In the genomic region with DNA sequence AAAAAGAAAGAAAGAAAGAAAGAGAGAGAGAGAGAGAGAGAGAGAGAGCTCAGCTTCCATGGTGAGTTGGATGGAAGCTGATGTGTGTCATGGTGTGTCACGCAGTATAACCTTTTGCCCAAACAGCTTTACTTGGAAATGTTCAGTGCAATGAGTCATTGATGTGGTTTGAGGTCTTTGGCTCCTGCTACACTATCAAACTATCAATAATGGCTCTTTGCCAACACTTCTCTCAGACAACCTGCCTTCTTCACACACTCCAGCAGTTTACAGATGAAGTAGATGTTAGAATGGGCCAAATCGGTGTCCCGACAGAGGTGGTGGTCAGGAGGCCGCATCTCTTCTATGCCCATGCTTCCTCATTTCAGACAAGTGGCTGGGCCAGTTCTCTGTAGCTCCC, we compare ENCODE assay signal across 20 mouse cellular contexts.
A peak's percentile ranks its signal among the peaks of the same experiment; 100 is the strongest.
DNase-seq lines count a peak whose midpoint lies in the region; ATAC-seq lines count a peak whose summit lies in the region.
"Had no signal": no experiment of that assay in that cellular context is flagged by ENCODE, and none has a peak within 500 bp of the region (broad histone marks: within the 10 kb centered on the region; RNA-seq: fewer than 3 reads in every experiment).

No protein-coding gene starts in this region.

- 84% methylated on average over 4 of the region's 4 CpGs for WGBS in heart, embryonic 11.5 days (ENCODE audit: insufficient replicate concordance)

- no peaks in the 10 kb centered on the region for H3K9me3 ChIP-seq in heart, embryonic 11.5 days (replicated peaks; ENCODE audit: control insufficient read depth, low read length)
- H3K9me3 ChIP-seq: embryonic facial prominence, embryonic 10.5 days; embryonic facial prominence, embryonic 12.5 days; forebrain, embryonic 13.5 days; forebrain, embryonic 15.5 days had no signal

- no peak overlapping the region for H3K27ac ChIP-seq in heart, embryonic 11.5 days (ENCODE audit: low read depth, low read length)
- H3K27ac ChIP-seq: embryonic facial prominence, embryonic 10.5 days; embryonic facial prominence, embryonic 12.5 days; forebrain, embryonic 13.5 days; forebrain, embryonic 15.5 days had no signal

- peak; percentile 84 for DNase-seq in heart, adult 11 months
- peak; percentile 91 for DNase-seq in 416B (ENCODE audit: low read depth)
- peak; percentile 19 for DNase-seq in Muller cell, postnatal 12 days (ENCODE audit: inconsistent ontology term)
- no peak for DNase-seq in urinary bladder, postnatal 10 days (ENCODE audit: low spot score)
- DNase-seq in right cerebral cortex, postnatal 10 days (ENCODE audit: low spot score in 2 of 2) = no peak
- DNase-seq in thymus, postnatal 4 days = no peak
- DNase-seq: adrenal gland, adult 2 months; adrenal gland, postnatal 10 days; adrenal gland, postnatal 25 days; cerebellum, adult 11 months; cerebellum, adult 18-20 months; cerebellum, adult 9-10 months; cerebellum, postnatal 10 days; cerebellum, postnatal 25 days; forebrain, postnatal 0 days had no signal

- no peak overlapping the region for H3K4me2 ChIP-seq in heart, embryonic 11.5 days
- H3K4me2 ChIP-seq: embryonic facial prominence, embryonic 12.5 days; forebrain, embryonic 13.5 days; forebrain, embryonic 15.5 days had no signal

- no peak overlapping the region for H3K9ac ChIP-seq in heart, embryonic 11.5 days (ENCODE audit: low read depth, low read length)
- H3K9ac ChIP-seq: embryonic facial prominence, embryonic 12.5 days; forebrain, embryonic 13.5 days; forebrain, embryonic 15.5 days; forebrain, postnatal 0 days had no signal

- ATAC-seq in heart, embryonic 11.5 days (replicated peaks; ENCODE audit: insufficient number of reproducible peaks, low FRiP score, low TSS enrichment) = no peak
- ATAC-seq: forebrain, embryonic 13.5 days; forebrain, embryonic 15.5 days; forebrain, postnatal 0 days had no signal

- no peaks in the 10 kb centered on the region for H3K27me3 ChIP-seq in heart, embryonic 11.5 days (ENCODE audit: control insufficient read depth, insufficient read depth, low read length)
- H3K27me3 ChIP-seq: embryonic facial prominence, embryonic 12.5 days; forebrain, embryonic 13.5 days; forebrain, embryonic 15.5 days had no signal

- H3K4me3 ChIP-seq in heart, embryonic 11.5 days (ENCODE audit: low read depth, low read length) = no peak overlapping the region
- H3K4me3 ChIP-seq: embryonic facial prominence, embryonic 10.5 days; embryonic facial prominence, embryonic 12.5 days; forebrain, embryonic 13.5 days; forebrain, embryonic 15.5 days had no signal

- no peaks in the 10 kb centered on the region for H3K4me1 ChIP-seq in heart, embryonic 11.5 days (ENCODE audit: control insufficient read depth, insufficient read depth, low read length)
- H3K4me1 ChIP-seq: embryonic facial prominence, embryonic 10.5 days; embryonic facial prominence, embryonic 12.5 days; forebrain, embryonic 13.5 days; forebrain, embryonic 15.5 days had no signal

- H3K36me3 ChIP-seq in heart, embryonic 11.5 days (ENCODE audit: control insufficient read depth, insufficient read depth, low read length) = no peaks in the 10 kb centered on the region
- H3K36me3 ChIP-seq: embryonic facial prominence, embryonic 10.5 days; embryonic facial prominence, embryonic 12.5 days; forebrain, embryonic 15.5 days had no signal

Comparison
In these comparisons a context has a peak if more than half of its experiments do, and no peak if none do; other contexts are left out.
1. DNase-seq: peak in heart, adult 11 months (single experiment), 416B (single experiment) and Muller cell, postnatal 12 days (single experiment); none in urinary bladder, postnatal 10 days (single experiment), right cerebral cortex, postnatal 10 days (0 of 2) and thymus, postnatal 4 days (single experiment).